Mouse (Mus musculus): Measurements from ENCODE around the gene Ntf3. TPM values are rescaled to one million over a fixed set of nuclear protein-coding genes. Genes with fewer than 3 reads are reported as not detected.

Gene Ntf3
- polyA plus RNA-seq, 1 experiment from 2014 or later, result 9.9 TPM

- Histone ChIP-seq H3K36me3 (ENCODE audit: control insufficient read depth, insufficient read depth, low read length) (no peaks in the 10 kb centered on the region), H3K27me3 (replicated peaks; ENCODE audit: control insufficient read depth, insufficient read depth, low read length) (no peaks in the 10 kb centered on the region), H3K9me3 (ENCODE audit: control insufficient read depth, low read length) (no peaks in the 10 kb centered on the region), H3K9ac (ENCODE audit: low read length) (no peak overlapping the region), H3K27ac (ENCODE audit: low read depth) (no peak overlapping the region), H3K4me2 (ENCODE audit: low read length) (no peak overlapping the region), H3K4me1 (replicated peaks; ENCODE audit: control insufficient read depth, insufficient read depth, low read length) (0 out of 2 replicates have a peak, but pooled peaks cover 7% of the 10 kb centered on the region), H3K4me3 (ENCODE audit: low read depth, low read length) (no peak overlapping the region)
- 74% methylated on average over 2 of the region's 2 CpGs for WGBS
- ATAC-seq (replicated peaks; ENCODE audit: low FRiP score, low TSS enrichment, low read depth) (no peak), DNase-seq (ENCODE audit: low spot score) (no peak)
These were observed 59.3 kb downstream of the Ntf3 start for GRCm38 (mm10) chr6:126107398-126107797.

GRCm38 (mm10) chr6:126106798-126107173, 59.9 kb downstream of the Ntf3 start:
- ATAC-seq (replicated peaks; ENCODE audit: low FRiP score, low TSS enrichment, low read depth) (no peak), DNase-seq (ENCODE audit: low spot score) (no peak)
- Histone ChIP-seq H3K4me2 (ENCODE audit: low read length) (no peak overlapping the region), H3K36me3 (ENCODE audit: control insufficient read depth, insufficient read depth, low read length) (no peaks in the 10 kb centered on the region), H3K27ac (ENCODE audit: low read depth) (no peak overlapping the region), H3K9me3 (ENCODE audit: control insufficient read depth, low read length) (no peaks in the 10 kb centered on the region), H3K4me1 (replicated peaks; ENCODE audit: control insufficient read depth, insufficient read depth, low read length) (0 out of 2 replicates have a peak, but pooled peaks cover 7% of the 10 kb centered on the region), H3K9ac (ENCODE audit: low read length) (no peak overlapping the region), H3K4me3 (ENCODE audit: low read depth, low read length) (no peak overlapping the region), H3K27me3 (replicated peaks; ENCODE audit: control insufficient read depth, insufficient read depth, low read length) (no peaks in the 10 kb centered on the region)
- 82% methylated on average over 2 of the region's 2 CpGs for whole genome bisulfite sequencing

DNA sequence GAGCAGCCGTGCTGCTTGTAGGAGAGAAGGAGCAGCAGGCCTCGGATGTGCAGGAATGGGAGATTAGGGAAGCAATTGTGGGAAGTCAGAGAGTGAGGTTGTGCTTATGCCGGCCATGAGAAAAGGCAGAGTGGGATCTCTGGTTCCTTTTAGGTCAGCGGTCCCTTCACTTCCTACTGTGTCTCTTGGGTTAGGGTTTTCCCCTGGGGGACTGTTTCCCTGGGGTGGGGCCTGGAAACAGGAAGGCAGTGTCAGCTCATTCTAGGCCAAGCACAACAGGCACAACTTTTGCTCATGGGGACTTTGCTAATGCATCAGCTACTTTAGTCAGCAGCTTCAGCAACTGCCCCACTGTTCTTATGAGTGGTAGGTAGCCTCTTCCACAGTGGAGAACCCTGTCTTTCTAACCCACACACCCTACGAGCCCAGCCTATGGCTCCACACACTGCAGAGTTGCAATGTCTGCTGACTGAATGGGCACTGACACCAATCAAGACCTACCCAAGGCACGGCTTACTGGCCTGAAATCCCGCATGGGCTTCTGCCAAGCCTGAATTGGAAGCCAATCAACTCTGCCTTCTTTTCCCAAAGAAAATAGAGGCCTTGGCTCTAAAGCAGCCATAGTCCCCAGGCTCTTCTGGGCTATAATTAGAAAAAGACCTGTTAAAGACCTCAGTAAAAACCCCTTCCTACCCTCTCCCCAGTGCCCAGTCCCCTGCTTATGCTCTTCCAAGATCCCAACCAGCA, 60.5 kb downstream of the Ntf3 start:
- Histone ChIP-seq H3K36me3 (ENCODE audit: control insufficient read depth, insufficient read depth, low read length) (no peaks in the 10 kb centered on the region), H3K27me3 (replicated peaks; ENCODE audit: control insufficient read depth, insufficient read depth, low read length) (no peaks in the 10 kb centered on the region), H3K4me2 (ENCODE audit: low read length) (no peak overlapping the region), H3K4me3 (ENCODE audit: low read depth, low read length) (no peak overlapping the region), H3K9me3 (ENCODE audit: control insufficient read depth, low read length) (no peaks in the 10 kb centered on the region), H3K27ac (ENCODE audit: low read depth) (no peak overlapping the region), H3K9ac (ENCODE audit: low read length) (no peak overlapping the region), H3K4me1 (replicated peaks; ENCODE audit: control insufficient read depth, insufficient read depth, low read length) (0 out of 2 replicates have a peak, but pooled peaks cover 3% of the 10 kb centered on the region)
- 76% methylated on average over 7 of the region's 7 CpGs for WGBS
- no peak for DNase-seq (ENCODE audit: low spot score)
- ATAC-seq (replicated peaks; ENCODE audit: low FRiP score, low TSS enrichment, low read depth), result no peak

- Histone ChIP-seq H3K4me1 (replicated peaks; ENCODE audit: control insufficient read depth, insufficient read depth, low read length) (no peaks in the 10 kb centered on the region), H3K36me3 (ENCODE audit: control insufficient read depth, insufficient read depth, low read length) (no peaks in the 10 kb centered on the region), H3K9ac (ENCODE audit: low read length) (no peak overlapping the region), H3K27me3 (replicated peaks; ENCODE audit: control insufficient read depth, insufficient read depth, low read length) (no peaks in the 10 kb centered on the region), H3K27ac (ENCODE audit: low read depth) (no peak overlapping the region), H3K4me3 (ENCODE audit: low read depth, low read length) (no peak overlapping the region), H3K9me3 (ENCODE audit: control insufficient read depth, low read length) (no peaks in the 10 kb centered on the region), H3K4me2 (ENCODE audit: low read length) (no peak overlapping the region)
- no peak for ATAC-seq (replicated peaks; ENCODE audit: low FRiP score, low TSS enrichment, low read depth)
- WGBS, result 76% methylated on average over 12 of the region's 12 CpGs
- no peak for DNase-seq (ENCODE audit: low spot score)
These were observed 61.5 kb downstream of the Ntf3 start for GRCm38 (mm10) chr6:126105083-126105740.

GRCm38 (mm10) chr6:126102571-126102970, 64.1 kb downstream of the Ntf3 start:
- no peak overlapping the region for H3K9ac ChIP-seq (ENCODE audit: low read length)
- ATAC-seq (replicated peaks; ENCODE audit: low FRiP score, low TSS enrichment, low read depth) (no peak), DNase-seq (ENCODE audit: low spot score) (no peak)
- no peaks in the 10 kb centered on the region for H3K36me3 ChIP-seq (ENCODE audit: control insufficient read depth, insufficient read depth, low read length)
- no peaks in the 10 kb centered on the region for H3K4me1 ChIP-seq (replicated peaks; ENCODE audit: control insufficient read depth, insufficient read depth, low read length)
- no peak overlapping the region for H3K4me2 ChIP-seq (ENCODE audit: low read length)
- no peak overlapping the region for H3K27ac ChIP-seq (ENCODE audit: low read depth)
- H3K27me3 ChIP-seq (replicated peaks; ENCODE audit: control insufficient read depth, insufficient read depth, low read length), result no peaks in the 10 kb centered on the region
- 80% methylated on average over 6 of the region's 6 CpGs for WGBS
- no peaks in the 10 kb centered on the region for H3K9me3 ChIP-seq (ENCODE audit: control insufficient read depth, low read length)
- no peak overlapping the region for H3K4me3 ChIP-seq (ENCODE audit: low read depth, low read length)

DNA sequence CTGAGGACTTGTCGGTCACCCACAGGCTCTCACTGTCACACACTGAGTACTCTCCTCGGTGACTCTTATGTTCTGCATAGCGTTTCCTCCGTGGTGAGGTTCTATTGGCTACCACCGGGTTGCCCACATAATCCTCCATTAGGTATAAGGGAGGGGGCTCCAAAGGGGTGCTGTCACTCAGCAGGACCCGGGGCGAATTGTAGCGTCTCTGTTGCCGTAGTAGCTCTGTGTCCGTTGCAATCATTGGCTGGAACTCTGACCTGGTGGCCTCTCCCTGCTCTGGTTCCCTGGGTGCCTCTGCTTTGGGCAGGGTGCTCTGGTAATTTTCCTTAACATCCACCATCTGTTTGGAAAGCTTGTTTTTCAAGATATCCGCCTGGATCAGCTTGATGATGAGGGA, 64.7 kb downstream of the Ntf3 start:
- H3K27ac ChIP-seq (ENCODE audit: low read depth), result no peak overlapping the region
- 88% methylated on average over 11 of the region's 11 CpGs for WGBS
- no peak overlapping the region for H3K4me2 ChIP-seq (ENCODE audit: low read length)
- no peaks in the 10 kb centered on the region for H3K36me3 ChIP-seq (ENCODE audit: control insufficient read depth, insufficient read depth, low read length)
- H3K9ac ChIP-seq (ENCODE audit: low read length), result no peak overlapping the region
- DNase-seq (ENCODE audit: low spot score) (no peak), ATAC-seq (replicated peaks; ENCODE audit: low FRiP score, low TSS enrichment, low read depth) (no peak)
- H3K9me3 ChIP-seq (ENCODE audit: control insufficient read depth, low read length), result no peaks in the 10 kb centered on the region
- H3K4me1 ChIP-seq (replicated peaks; ENCODE audit: control insufficient read depth, insufficient read depth, low read length), result no peaks in the 10 kb centered on the region
- H3K27me3 ChIP-seq (replicated peaks; ENCODE audit: control insufficient read depth, insufficient read depth, low read length), result no peaks in the 10 kb centered on the region
- no peak overlapping the region for H3K4me3 ChIP-seq (ENCODE audit: low read depth, low read length)

- no peak overlapping the region for H3K4me3 ChIP-seq (ENCODE audit: low read depth, low read length)
- DNase-seq (ENCODE audit: low spot score) (no peak), ATAC-seq (replicated peaks; ENCODE audit: low FRiP score, low TSS enrichment, low read depth) (no peak)
- H3K9me3 ChIP-seq (ENCODE audit: control insufficient read depth, low read length), result no peaks in the 10 kb centered on the region
- no peaks in the 10 kb centered on the region for H3K36me3 ChIP-seq (ENCODE audit: control insufficient read depth, insufficient read depth, low read length)
- H3K27ac ChIP-seq (ENCODE audit: low read depth), result no peak overlapping the region
- H3K4me1 ChIP-seq (replicated peaks; ENCODE audit: control insufficient read depth, insufficient read depth, low read length), result peaks cover 13% of the 10 kb centered on the region
- H3K9ac ChIP-seq (ENCODE audit: low read length), result no peak overlapping the region
- no peaks in the 10 kb centered on the region for H3K27me3 ChIP-seq (replicated peaks; ENCODE audit: control insufficient read depth, insufficient read depth, low read length)
- WGBS, result 96% methylated on average over 1 of the region's 1 CpGs
- H3K4me2 ChIP-seq (ENCODE audit: low read length), result no peak overlapping the region
These were observed 66.1 kb downstream of the Ntf3 start for GRCm38 (mm10) chr6:126100579-126100978.

DNA sequence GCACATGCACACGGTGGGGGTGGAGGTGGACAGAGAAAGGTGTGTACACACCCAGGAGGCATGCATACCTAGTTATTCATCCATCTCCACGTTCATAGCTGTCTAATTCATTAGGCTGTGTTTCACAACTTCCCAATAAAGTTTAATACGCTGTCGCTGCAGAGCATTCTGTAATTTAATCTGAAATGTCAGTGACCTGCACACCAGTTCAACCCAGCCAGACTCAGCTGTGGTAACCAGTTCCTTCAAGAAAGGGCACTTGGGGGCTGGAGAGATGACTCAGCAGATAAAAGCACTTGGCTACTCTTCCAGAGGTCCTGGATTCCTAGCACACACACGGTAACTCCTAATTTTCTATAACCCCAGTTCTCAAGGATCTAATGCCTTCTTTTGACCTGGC, 69.2 kb downstream of the Ntf3 start:
- H3K9me3 ChIP-seq (ENCODE audit: control insufficient read depth, low read length), result no peaks in the 10 kb centered on the region
- no peak for DNase-seq (ENCODE audit: low spot score)
- H3K4me1 ChIP-seq (replicated peaks; ENCODE audit: control insufficient read depth, insufficient read depth, low read length), result peaks cover 16% of the 10 kb centered on the region
- no peak overlapping the region for H3K4me3 ChIP-seq (ENCODE audit: low read depth, low read length)
- 80% methylated on average over 5 of the region's 5 CpGs for WGBS
- no peak overlapping the region for H3K4me2 ChIP-seq (ENCODE audit: low read length)
- no peak for ATAC-seq (replicated peaks; ENCODE audit: low FRiP score, low TSS enrichment, low read depth)
- H3K9ac ChIP-seq (ENCODE audit: low read length), result no peak overlapping the region
- no peaks in the 10 kb centered on the region for H3K27me3 ChIP-seq (replicated peaks; ENCODE audit: control insufficient read depth, insufficient read depth, low read length)
- no peak overlapping the region for H3K27ac ChIP-seq (ENCODE audit: low read depth)
- H3K36me3 ChIP-seq (ENCODE audit: control insufficient read depth, insufficient read depth, low read length), result no peaks in the 10 kb centered on the region

DNA sequence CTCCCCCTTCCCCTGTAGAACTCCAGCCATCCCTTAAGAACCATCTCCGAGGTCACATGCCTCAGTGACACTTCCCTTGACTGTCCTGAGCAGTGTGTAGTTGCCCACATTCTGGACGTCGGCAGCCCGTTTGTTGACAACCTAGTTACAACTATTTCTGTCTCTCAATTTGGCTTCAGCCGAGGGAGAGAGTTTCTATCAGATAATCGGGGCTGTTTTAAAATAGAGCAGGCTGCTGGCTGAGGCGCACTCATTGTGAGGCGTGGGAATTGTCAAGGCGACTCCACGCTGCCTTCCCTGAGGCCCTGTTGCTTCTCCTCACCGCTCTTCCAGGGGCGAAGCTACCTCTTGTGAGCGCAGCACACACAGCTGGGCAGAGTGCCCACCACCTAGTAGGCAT, 70.6 kb downstream of the Ntf3 start:
- H3K9me3 ChIP-seq (ENCODE audit: control insufficient read depth, low read length), result no peaks in the 10 kb centered on the region
- no peak overlapping the region for H3K9ac ChIP-seq (ENCODE audit: low read length)
- H3K27ac ChIP-seq (ENCODE audit: low read depth), result peak overlapping the region; percentile 77; the same call in 1 of the 2 replicates
- ATAC-seq (replicated peaks; ENCODE audit: low FRiP score, low TSS enrichment, low read depth), result no peak
- 59% methylated on average over 13 of the region's 13 CpGs for WGBS
- H3K27me3 ChIP-seq (replicated peaks; ENCODE audit: control insufficient read depth, insufficient read depth, low read length), result no peaks in the 10 kb centered on the region
- no peak overlapping the region for H3K4me2 ChIP-seq (ENCODE audit: low read length)
- no peak for DNase-seq (ENCODE audit: low spot score)
- H3K36me3 ChIP-seq (ENCODE audit: control insufficient read depth, insufficient read depth, low read length), result no peaks in the 10 kb centered on the region
- no peak overlapping the region for H3K4me3 ChIP-seq (ENCODE audit: low read depth, low read length)
- peaks cover 16% of the 10 kb centered on the region for H3K4me1 ChIP-seq (replicated peaks; ENCODE audit: control insufficient read depth, insufficient read depth, low read length)
